Mouse (Mus musculus) G1E-ER4 (cell line): ENCODE data around the gene Nfib. TPM values are rescaled to one million over a fixed set of nuclear protein-coding genes. Genes with fewer than 3 reads are reported as not detected.

Experiments
- GATA1 ChIP-seq: IDR thresholded peaks from one replicate; pipeline ENCODE4 v1.8.0; 2012; ENCODE audit warnings: low read length, inconsistent platforms
- polyA plus RNA-seq: library from polyadenylated mRNA; stranded (reverse); fragments of >175 nt; gene quantifications from 2 replicates; pipeline ENCODE4 v1.2.3, GENCODE M21; 2012

The Nfib gene
- polyA plus RNA-seq, 1 experiment = not detected

DNA sequence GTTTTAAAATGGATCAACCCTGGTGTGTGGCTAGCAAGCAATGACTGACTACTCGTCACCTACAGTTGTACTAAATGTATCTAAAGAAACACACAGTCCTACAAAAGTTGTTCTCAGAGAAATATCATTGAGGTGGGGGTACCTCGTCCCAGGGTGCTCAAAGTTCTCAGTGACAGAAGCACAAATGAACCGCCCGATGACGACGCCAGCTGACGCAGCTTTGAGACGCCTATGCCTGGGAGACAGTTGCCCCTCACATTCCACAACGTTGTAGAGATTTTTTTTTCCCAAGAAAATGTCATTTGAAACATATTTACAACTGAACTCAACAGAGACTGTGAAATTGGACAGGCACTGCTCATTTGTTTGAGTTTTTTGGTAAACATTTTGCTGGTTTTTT is 414.9 kb downstream of the Nfib start:
- no peak for TF ChIP-seq GATA1

DNA sequence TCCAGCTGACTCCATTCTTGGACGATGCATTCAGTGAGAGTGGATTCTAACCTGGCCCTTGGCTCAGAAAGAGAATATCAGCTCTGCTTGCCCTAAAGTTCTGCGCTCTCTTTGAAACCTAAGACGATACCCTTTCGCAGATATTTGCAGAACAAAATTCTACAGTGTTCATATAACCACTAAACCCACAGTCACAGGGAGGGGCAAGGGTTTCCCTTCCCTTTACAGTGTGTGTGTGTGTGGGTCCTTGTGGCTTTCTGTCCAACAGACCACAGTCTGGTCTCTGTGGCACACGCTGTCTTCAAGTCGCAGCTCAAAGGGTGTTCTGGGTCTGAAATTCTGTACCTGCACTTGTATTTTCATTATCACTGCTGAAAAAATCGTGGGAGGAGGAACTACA is 416.0 kb downstream of the Nfib start:
- TF ChIP-seq GATA1 = no peak

DNA sequence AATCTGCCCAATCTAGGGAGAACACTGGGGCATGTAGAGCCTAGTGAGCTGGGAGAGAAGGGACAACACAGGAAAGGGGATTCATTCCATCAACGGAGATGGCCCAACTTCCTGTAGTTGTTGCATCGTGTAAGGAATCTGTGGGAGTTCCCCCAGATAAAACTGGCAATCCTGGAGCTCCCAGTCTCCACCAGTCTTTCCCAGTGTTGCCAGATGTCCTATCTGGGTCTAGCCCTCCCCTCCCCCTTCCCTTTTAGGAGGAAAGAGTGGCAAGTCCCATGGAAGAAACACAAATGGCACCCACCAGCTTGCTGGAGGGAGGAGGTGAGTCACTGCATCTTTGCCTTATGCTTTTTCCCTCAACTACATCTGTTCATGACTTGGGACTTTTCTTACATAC is 417.4 kb downstream of the Nfib start:
- TF ChIP-seq GATA1 = no peak

DNA sequence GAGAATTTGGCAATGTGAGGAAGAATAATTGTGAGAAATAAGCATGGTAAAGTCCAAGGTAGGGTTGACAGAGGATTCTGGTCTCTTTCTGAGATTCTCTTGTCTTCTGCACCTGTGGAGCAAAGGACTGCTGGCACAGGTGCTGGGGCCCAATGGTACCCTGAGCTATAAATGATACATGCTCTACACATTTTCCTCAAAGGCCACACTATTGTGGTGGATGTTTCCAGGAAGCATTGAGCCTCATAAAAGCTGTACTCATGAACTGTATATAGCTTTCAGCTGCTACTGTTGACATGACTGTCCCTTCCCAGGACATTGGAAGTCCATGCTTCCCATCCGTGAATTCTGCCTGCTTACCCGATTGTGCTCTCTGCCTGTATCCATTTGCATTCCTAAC is 418.1 kb downstream of the Nfib start:
- no peak for TF ChIP-seq GATA1

DNA sequence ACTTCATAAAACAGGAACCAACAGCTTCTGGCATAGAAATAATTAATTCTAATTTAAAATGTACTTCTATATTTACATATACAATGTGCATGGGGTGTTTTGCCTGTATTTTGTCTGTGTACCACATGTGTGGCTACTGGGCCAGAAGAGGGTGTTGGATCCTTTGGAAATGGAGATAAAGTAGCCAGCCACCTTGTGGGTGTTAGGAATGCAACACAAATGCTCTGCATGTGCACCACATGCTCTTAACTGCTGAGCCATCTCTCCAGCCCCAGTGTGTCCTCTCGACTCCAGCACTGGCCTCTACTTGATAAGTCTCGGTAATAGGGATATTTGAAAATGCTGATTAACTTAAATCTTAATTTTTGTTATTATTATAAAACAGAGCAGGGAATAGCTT is 418.6 kb downstream of the Nfib start:
- no peak for TF ChIP-seq GATA1

DNA sequence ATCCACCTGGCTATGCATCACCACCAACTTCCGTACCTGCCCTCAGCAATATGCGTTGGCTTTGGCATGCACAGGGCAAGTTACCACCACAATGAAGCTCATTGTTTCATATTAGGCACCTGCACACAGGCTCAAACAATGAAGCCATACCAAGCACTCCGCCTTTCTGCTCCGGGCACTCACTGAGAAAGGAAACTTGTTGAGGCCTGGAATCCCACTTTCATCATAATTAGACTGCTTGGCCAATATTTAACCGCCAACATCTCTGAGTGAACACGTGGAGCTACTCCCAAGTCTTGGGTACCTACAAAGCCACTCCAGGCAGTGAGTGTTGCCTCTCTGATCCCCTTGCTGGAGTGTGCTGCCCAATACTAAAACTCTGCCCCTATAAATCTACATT is 422.0 kb downstream of the Nfib start:
- TF ChIP-seq GATA1 = no peak

DNA sequence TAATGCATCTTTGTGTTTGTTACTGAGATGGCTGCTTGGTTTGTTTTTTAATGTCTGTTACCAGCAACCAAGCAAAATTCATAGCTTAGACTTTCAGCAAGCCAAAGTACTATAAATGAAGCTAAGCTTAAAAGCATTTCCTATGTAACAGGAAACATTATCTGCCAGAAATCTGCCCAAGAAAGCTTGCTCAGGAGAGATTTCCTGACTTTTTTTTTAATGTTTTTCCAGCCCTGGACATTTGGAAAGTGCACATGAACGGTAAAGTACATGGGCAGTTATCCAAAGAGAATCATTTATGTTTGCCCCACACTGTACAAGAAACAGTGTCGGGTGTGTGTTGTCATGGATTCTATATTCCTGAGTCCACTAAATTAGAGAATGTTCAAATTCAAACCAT is 429.6 kb downstream of the Nfib start:
- no peak for TF ChIP-seq GATA1

DNA sequence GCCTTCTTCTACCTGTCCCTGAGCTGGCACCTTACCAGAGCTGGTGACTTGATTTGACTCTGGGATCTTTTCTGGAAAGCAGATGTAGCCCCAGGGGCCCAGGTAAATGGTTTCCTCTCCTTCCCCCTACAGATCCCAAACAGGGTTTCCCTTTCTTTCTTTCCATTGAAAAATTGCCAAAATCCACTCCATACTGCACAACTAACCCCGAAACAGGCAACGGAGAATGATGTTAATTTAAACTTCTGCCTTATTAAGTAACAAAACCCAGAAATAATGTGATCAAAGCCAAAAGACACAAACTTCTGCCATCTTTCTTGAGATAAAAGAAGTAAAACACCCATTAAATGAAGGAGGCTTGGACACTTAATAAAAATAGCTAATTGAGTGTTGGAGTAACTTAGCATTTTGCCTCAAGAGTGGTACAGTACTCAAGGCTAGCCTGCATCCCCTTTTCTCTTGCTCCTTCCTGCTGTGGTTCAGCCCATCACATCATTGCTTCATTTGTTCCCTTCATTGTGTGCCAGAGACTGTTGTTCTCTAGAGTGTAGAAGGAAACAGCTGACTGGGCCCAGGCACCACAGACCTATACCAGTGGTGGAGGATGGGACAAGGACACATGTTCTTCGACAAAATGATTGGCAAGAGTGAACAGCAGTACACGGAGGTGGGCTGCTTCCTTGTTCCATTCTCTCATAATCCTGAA is 432.3 kb downstream of the Nfib start:
- no peak for TF ChIP-seq GATA1

DNA sequence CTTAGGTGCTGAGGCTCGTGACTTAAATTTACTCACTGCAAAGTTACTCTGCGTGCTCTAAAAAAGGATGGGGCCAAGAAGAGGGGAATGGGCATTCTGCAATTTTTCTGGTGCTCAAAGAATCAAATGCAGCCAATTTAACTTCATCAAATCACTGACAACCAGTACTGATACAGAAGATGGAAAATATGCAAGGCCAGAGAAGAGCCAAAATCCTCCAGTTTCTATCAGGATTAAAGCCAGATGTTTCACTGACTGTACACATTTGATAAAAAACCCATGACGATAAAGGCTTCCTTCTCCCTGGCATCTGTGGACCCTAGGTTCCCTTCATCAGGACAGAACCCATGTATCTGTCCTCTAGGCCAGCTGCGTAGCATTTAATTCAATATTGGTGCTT is 433.5 kb downstream of the Nfib start:
- TF ChIP-seq GATA1 = no peak

DNA sequence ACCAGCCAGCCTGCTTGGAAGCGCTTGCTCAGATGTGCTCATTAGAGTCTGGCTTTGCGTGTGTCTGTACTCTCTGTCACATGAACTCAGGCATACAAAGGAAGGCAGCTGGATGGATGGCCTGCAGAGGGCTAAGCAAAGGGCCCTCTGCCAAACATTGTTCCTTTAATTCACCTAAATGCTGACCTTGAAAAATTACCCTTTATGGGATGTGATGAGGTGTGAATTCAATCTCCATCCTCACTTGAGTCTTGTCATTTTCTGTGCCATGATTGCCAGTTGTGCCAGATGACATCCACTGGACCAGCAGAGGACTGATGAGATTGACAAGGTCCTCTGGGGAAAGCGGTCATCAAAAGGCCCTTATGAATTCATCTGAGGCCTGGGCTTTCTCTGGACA is 434.0 kb downstream of the Nfib start:
- TF ChIP-seq GATA1 = no peak

DNA sequence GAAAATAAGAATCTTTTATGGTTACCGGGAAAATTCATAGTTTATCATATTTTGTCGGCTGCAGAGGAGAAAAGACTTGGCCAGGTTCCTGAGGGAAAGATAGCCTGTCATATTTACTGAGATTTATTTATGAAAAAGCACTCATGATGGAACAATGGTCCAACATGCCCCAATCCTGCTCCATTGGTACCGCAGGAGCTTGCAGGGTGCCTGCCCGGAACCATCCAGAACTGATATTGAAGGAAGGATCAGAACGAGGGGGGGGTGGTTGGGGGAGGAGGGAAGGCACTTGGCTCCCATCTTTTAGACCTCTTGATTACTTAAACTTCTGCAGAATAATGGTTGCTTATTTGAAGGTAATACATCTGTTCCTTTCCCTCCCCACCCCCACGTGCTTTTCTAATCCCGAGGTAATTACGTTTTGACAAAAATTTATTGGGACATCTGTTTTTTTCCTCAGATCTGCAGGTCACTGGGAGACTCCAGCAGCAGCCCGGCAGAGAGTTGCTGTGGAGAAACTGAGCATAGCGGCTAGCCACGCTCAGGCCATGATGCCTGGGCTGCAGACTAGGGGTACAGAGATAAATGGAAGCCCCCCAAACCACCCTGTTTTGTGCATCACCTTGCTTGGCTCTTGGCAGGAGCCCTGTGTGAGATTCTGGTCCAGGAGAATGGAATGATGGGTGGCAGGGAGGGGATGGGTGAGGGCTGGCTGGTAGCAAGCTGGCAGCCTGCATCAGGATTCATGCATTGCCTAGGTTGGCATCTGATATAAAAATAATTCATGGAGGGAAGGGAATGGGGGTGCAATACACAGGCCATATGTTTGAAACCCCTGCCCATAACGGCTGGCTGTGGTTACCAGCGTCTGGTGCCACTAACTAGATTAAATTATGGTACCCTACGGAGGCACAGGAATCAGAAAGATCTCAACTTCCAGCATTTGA is 437.4 kb downstream of the Nfib start:
- no peak for TF ChIP-seq GATA1

DNA sequence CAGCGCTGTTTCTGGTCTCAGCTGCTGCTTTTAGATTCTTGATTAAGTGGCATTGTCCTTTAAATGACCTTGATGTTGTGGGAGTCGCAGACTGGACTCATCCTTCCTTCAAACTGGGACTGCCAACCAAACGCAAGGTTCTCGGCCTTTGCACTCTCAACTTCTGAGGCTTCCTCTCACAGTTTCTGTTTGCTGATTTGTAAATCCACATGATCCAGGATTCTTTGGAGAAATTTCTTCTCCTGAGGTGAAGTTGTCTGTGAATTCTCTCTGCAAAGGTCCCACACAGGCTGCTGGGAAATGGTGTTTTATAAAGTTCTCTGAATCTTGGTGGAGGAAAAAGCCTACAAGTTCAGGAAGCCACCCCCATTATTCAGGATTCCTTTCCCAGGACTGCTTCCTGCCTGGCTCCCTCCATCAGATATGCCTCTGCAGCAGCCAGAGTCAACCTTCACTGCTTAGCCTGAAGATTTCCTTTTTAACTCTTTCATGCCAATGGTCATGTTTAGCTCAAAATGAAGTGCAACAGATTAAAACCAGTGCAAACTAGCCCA is 439.4 kb downstream of the Nfib start:
- TF ChIP-seq GATA1 = no peak

DNA sequence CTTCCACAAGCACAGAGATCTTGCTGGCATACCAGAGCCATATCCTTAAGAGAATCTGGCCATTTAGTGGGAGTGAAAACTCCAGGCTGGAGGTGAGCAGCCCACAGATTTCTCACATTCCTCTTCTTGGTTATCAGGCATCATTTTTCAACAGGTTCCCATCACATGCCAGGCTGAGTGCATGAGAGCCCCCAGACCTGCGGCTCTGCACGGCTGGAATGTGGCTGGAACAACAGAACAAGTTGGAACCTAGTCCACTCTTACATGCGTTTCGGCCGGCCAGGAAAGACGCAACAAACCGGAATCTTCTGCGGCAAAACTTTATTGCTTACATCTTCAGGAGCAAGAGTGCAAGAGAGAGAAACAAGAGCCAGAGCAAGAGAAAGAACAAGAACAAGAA is 453.5 kb downstream of the Nfib start:
- TF ChIP-seq GATA1 = no peak

DNA sequence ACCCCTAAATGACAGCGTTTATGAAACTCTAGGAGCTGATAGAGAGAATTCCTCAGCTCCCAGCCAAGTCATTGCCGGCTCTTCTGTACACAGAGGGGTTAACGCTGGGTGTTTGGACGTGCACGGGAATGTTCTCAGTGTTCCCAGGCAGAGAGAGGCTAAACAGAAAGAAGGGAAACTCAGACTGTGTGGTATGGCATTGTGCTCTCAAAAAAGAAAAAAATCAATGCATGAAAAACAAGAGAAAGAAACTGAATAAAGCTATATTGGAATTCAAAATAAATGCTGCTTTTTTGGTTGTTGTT is 455.2 kb downstream of the Nfib start:
- no peak for TF ChIP-seq GATA1

DNA sequence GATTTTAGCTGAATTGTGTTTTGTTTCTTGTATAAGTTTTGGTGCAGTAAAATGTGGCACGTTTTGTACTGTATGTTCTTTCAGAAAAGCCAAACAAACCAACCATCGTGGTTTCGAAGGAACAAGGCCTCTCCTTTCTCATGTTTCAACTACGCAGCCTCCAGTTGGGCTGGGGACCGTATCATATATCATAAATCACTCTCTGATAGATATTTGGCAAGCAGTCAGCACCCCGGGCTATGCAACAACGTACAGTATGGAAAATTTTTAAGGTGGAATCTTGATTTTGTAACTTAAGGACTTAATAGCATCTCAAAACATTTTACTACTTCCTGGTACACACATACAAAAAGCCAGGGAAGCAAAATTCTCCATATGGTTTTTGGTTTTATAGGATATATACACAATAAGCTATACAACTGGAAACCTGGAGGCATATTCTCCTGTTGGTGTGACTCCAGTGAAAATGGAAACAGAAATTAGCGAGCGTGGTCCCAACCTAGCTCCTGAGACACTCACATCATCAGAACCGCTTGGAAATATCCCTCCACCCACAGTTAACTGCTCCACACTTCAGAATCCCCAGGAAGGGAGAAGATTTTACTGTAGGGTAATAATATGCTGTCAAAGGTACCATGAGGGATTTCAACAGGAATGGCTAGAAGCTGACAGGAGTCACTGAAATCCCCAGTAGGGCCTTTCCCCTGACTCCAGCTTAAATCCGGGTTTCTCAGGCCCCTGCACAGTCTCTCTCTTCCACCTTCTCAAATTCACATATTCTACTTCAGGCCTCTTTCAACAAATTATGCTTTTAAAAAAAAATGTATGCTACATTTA is 455.8 kb downstream of the Nfib start:
- no peak for TF ChIP-seq GATA1

DNA sequence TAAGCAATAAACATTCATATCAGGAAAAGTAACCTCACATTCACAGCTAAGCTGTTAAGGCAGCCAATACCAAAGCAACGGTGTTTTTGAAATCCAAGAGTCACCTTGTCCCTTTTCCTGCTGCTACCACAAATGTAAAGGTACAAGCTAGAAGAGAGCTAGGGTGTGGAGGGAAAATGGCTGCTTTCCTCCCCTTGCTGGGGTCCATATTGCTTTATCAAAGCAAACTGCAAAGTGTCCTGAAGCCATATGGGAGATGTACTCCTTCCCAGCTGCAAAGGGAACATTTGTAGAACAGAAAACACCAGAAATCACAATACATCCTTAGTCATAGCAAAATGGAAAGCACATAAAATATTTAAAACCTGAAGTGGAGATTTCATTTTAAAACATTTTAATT is 456.6 kb downstream of the Nfib start:
- no peak for TF ChIP-seq GATA1
